Mouse (Mus musculus) heart, postnatal 36 days (tissue): ENCODE data around the gene Ndufs2. TPM values are rescaled to one million over a fixed set of nuclear protein-coding genes. Genes with fewer than 3 reads are reported as not detected.

Source experiments
- DNase-seq, 2 experiments: peaks; one replicate each; pipeline ENCODE4 v3.0.0; 2021 to 2022
- intact Hi-C: fragments of 180-260 bp; cut with DNase I; formaldehyde crosslinking; loops from one replicate; pipeline ENCODE4 v1.15.1; 2025
- total RNA-seq, 2 experiments: library from RNA; stranded (reverse); gene quantifications; 2 replicates each; pipeline ENCODE4 v1.2.3; 2021

Gene Ndufs2
- total RNA-seq, 2 experiments from 2014 or later = 1,421 to 1,530 TPM

DNA sequence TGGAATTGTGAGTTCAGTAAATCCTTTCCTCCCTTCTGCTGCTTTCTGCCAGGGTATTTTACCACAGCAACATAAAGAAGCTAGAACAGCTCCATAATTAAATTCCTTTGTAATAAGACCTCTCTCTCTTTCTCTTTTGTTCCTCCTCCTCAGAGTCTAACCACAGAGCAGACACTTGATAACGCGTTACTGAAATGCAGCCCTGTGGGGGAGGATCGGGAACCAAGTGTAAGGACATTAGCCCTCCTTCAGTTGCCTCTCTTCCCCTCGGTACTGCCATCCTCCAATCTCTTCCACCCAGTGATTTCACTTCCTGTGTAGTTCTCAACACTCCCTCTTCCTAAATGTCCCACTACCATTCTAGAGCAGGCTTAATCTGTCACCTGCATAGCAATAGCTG, 41.8 kb downstream of the Ndufs2 start:
- intact Hi-C loops = no loop called here
- DNase-seq = no peak

DNA sequence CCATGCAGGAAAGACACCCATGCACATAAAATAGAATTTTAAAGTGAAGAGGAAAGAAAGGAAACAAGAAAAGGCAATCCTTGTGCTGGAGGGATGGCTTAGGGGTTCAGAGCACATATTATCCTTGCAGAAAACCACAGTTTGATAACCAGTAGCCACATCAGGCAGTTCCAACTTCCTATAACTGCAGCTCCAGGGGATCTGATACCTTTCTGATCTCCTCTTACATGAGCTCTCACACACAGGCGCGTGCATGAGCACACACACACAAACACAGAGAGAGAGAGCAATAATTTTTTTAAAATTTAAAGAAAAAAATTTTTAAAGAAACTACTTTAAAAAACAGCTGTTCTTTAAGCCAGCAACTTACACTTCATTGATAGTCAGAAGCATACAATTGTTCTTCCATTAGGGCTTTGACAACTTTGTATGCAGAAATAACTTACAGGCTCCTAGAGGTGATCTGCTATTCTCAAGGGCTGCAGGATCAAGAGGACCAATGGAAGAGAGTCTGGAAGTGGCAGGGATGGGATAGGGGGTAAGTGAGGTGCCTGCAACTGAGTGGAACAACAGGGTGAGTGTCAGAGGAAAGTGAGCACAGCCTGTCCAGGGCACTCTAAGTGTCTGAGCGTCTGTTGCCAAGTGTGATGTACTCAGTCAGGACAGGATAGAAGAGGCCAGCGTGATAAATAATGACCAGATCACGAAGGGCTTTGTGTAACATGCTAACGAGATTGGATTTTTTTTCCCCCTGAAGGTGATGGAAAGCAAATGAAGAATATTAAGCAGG, 45.3 kb downstream of the Ndufs2 start:
- intact Hi-C loops = no loop called here

DNA sequence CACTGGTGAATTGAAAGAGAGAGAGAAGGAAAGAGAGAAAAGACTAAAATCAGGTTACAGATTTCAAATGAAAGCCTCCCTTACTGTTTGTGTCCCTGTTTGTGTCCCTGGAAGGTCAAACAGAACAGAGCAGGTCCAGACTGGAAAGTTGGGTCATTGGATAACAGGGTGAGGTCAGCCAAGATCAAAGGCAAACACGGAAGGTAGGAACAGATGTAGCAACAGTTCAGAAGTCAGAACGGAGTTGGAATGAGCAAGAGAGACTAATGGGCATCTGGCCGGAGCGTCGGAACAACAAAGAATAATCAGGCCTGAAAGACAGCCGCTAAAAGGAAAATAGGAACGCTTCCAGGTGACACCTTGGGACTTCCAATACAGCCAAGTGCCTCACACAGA, 46.9 kb downstream of the Ndufs2 start:
- intact Hi-C loops = no loop called here
- DNase-seq = no peak

More for the DNA sequence above, 45.3 kb downstream of the Ndufs2 start:
- no peak for DNase-seq

DNA sequence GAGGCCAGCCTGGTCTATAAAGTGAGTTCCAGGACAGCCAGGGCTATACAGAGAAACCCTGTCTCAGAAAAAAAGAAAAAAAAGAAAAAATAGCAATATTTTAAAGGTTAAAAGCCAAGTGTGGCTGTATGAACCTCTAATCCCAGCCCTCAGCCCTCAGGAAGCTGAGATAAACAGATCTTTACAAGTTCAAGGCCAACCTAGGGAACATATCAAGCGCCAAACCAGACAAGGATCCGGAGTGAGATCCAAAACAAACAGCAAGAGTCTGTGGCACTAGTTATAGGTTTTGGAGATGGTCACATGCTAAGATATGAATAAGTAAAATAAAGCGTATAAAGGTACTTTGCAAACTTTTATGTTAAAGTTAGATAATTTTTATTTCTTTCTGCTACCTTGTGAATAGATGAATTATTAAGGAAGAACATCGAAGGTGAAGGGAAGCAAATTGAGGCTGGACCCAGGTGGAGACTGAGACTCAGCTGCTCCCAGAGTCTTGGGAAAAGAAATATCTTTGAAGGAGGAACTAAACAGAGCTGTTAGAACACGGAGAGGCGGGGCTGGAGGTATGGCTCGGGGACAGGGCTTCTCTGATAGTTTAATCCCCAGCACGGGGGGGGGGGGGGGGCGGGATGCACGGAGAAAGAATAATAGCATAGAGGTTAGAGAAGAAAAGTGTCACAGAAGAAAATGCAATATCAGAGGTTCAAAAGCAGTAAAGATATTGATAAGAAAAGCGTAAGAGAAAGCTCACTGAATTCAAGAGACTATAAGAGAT, 47.5 kb downstream of the Ndufs2 start:
- intact Hi-C loops = no loop called here
- DNase-seq = no peak

DNA sequence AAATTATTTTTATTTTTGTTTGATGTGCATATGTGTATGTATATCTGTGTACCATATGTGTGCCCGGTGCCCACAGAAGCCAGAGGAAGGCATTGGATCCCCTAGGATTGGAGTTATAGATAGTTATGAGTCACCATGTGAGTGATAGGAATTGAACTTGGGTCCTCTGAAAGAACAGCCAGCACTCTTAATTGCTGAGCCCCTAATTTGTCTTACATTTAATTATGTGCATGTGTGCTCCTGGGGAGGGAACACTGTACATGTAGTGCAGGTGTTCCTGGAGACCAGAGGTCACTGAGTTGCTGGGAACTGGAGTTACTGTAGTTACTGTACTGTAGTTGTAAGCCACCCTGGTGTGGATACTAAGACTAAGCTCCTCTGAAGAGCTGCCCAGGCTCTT, 50.4 kb downstream of the Ndufs2 start:
- no peak for DNase-seq
- intact Hi-C loops = no loop called here

DNA sequence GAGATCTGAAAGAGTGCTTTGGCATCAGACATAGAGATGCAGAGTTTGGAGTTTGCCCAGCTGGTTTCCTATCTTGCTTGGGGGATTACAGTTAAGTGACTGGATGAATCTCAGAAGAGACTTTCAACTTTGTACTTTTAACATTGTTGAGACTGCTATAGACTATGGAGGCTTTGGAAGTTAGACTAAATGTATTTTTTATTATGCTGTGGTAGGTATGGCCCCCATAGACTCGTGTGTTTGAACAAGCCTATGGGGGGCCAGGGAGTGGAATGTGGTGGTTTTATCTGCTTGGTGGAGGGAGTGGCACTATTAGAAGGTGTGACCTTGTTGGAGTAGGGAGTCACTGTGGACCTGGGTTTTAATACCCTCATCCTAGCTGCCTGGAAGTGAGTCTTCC, 51.7 kb downstream of the Ndufs2 start:
- intact Hi-C loops = no loop called here
- DNase-seq = no peak

DNA sequence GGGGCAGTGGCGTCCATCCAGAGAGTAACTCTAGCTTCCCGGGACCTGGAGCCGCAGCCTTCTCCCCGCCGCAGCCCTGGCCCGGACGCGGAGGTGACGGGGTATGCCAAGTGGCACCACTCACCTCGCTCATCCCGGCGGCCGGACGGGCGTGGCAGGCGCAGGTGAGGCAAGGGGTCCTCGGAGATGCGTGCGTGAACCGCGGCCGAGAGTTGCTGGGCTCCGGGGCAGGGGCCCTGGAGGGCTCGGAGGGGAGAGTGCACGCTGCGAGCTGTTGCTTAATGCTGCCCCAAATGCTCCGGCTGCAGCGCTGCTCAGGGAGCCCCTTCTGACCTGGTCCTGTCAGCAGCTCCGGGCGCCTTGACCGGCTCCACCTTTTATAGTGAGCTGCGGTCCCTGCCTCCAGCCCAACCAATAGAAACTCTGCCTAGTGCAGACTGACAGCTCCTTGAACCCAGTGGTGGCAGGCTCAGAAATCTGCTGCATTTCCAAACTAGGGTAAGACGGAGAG, 55.2 kb downstream of the Ndufs2 start, which contains the start of gene Pcp4l1:
Pcp4l1 (minus strand) TSS at position 382 of the 511 bp plus-strand sequence.
- intact Hi-C loops = loop anchor here (2.0 kb wide), 2 partner anchors 25 to 31 kb away; no protein-coding TSS in a partner anchor
- DNase-seq = peak; percentile 69 to 78

DNA sequence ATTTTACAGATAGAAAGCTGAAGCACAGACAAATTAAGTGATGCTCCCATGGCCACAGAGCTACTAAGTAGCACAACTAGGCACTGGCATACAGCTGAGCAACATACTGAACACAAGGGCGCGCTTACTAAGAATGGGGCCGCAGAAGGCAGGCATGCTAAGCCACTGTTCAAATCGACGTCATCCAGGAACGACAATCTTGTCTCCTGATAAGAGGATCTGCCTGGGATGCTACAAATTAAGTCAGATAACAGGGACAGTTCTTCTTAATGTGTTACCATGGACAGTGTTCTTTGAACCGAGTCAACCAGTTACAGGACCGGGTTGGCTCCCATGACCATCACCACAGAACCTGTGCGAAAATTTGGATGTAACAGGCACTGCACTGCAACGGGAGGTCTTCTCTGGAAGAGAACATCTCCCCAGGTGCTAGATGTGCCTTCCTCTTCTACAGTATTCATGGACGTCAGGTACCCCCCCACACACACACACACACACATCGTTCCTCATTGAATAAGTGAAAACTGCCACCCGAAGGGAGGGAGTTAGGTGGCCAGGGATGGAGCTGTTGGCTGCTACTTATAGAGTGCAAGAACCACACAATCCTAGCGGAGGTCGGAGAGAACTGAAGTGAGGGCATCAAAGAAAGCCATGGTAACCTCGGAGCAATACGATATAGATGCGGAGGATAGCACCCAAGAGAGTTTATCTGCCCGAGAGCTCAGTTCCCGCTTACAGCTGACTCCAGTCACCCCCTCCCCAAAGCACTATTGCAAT, 56.0 kb downstream of the Ndufs2 start:
- intact Hi-C loops = loop anchor here (2.0 kb wide), 2 partner anchors 26 to 30 kb away; no protein-coding TSS in a partner anchor
- no peak for DNase-seq

DNA sequence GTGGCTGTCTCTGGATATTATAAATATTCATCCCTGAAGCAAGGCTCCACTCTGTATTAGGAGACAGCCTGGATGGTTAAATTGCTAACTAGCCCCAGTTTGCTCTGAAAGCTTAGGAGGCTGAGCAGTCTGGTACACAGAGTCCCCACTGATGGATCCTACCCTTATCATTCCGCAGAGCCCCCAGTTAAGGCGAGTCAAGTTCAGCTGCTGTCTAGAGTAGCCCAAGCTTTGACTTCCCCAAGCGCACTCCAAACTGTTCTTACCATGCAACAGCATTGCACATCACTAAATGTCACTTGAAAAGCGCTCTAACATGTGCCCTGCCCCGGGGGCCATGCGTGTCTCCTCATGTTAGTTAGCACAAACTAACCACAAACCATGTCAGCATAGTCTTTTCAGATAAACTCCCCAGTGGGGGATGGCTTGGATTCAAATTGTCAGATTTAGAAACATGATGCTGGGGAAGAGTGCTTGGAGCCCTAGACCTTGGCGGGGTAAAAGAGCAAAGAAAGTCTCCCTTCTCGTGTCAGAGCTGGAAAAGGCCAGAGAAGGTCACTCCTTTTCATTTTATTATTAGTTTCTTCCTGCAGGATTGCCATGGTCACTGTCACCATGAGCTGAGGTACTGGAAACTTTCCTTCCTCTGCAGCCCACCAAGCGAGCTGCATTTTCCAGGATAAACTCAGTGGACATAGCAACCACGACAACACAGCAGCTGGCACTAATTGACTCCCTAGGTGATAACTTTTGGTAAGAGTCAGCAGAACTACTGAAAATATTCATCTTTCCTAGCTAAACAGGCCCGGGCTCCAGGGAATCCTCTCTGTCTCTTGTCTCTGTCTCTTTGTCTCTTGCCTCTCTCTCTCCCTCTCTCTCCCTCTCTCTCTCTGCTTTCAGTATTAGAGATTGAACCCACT, 57.0 kb downstream of the Ndufs2 start:
- intact Hi-C loops = loop anchor here (2.0 kb wide), 2 partner anchors 27 to 29 kb away; no protein-coding TSS in a partner anchor
- no peak for DNase-seq

DNA sequence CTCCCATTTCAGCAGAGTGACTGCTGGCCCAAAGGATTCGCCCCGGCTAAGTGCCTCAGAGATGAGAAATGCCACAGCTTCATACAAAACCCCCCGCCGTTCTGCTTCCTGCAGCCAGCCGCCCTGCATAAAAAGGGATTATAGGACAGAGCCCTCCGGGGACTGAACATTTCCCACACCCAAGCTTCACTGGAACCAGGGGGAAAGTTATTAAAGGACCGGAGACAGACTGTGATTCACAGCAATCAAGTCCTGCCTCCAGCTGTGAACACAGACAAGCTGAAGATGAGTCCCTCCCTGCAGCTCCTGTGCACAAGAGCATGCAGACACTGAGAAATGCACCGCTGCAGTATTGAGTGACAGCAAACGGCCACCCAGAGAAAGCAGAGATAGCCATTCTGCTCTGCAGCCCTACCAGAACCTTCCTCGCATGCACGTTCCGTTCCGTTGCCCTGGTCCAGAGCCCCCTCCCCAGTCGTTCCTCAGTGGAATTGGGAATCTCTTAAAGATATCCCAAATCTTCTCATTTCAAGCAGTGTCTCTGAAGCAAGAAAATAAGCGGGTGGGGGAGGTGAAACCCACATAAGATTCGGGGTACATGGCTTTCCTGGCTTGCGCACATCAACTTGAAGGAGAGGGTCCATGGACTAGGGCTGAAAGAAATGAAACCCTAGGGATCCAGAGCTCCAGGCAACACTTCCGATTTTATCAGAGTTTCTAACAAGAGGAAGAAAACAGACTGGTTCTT, 57.9 kb downstream of the Ndufs2 start:
- intact Hi-C loops = no loop called here
- DNase-seq = peak in 1 of 2 experiments; percentile 40

DNA sequence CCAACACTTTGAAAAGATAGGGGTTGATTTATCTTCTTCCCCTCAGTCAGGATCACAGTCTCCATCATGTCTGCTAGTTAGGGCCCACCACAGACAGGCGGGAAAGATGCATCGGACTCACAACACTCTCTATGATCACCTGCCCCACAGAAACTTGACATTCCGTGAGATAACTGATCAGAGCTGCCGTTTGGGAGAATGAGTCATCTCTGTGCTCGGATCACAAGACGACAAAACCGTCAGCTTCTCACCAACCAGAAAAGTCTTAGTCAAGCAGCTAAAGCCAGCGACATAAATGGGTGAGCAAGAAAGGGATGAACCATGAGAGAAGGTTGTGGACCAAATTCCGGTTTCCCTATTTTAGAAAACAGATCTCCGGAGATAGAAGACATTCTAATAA, 58.9 kb downstream of the Ndufs2 start:
- DNase-seq = no peak
- intact Hi-C loops = no loop called here

DNA sequence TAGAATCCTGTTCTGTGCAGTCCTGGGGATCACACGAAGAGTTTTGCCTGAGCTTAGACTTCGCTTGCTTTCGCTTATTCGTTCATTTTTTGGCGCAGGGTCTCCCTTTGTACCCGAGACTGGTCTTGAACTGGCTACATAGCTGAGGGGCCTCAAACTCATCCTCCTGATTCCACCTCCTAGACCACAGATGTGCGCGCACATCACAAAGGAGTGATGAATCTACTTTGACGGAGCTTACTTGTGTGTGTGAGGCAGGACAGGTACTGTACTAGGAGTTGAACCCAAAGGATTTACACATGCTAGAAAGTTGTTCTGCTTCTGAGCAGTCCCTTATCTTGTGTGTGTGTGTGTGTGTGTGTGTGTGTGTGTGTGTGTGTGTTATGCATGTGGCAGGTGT, 60.4 kb downstream of the Ndufs2 start:
- intact Hi-C loops = no loop called here
- DNase-seq = no peak

DNA sequence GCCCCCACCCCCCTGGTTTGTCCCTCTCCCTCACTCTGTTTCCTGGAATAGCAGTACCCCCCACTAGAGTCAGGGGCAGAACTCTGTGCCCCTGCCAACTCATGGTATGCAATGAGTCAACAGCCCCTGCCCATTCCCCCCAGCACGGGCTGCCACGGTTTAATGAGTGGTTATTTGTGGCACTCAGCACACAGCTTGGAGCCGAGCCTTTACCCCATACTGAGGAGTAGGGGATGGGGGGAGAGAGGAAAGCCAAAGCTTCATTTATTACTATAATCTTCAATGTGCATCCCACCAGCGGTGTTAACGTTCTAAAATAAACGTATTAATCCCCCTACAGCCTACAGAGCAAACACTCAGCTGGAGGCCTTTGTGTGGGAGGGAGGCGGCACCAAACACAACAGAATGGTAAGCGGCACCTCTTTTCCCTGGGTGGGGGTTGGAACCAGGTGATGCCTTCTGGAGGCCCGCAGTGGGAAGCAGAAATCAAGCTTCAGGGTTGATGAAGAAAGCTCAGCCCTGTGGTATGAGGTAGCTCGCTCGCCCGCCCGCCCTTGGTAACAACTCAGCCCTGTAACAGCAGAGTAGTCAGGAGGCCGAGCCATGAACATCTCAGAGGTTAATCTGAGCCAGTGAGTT, 61.6 kb downstream of the Ndufs2 start:
- peak in 1 of 2 experiments; percentile 33 for DNase-seq
- intact Hi-C loops = no loop called here

DNA sequence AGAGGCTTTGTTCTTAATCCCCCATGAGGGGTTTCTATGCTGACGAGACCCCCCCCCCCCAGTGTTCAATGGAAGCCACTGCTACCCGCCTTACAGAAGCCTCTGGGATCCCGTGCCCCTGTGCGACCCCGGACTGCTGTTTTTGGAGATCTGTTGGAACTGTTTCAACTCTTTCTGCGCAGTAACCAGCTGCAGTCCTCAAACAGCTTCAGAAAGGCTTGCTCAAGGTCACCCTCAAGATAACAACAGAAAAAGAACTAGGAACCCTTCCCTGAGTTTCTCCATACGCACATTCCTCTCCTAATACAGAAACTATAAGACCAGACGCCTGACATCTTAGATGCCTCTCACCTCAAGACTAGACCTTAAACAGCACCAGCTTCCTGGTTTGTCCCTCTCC, 62.1 kb downstream of the Ndufs2 start:
- intact Hi-C loops = no loop called here
- DNase-seq = no peak

DNA sequence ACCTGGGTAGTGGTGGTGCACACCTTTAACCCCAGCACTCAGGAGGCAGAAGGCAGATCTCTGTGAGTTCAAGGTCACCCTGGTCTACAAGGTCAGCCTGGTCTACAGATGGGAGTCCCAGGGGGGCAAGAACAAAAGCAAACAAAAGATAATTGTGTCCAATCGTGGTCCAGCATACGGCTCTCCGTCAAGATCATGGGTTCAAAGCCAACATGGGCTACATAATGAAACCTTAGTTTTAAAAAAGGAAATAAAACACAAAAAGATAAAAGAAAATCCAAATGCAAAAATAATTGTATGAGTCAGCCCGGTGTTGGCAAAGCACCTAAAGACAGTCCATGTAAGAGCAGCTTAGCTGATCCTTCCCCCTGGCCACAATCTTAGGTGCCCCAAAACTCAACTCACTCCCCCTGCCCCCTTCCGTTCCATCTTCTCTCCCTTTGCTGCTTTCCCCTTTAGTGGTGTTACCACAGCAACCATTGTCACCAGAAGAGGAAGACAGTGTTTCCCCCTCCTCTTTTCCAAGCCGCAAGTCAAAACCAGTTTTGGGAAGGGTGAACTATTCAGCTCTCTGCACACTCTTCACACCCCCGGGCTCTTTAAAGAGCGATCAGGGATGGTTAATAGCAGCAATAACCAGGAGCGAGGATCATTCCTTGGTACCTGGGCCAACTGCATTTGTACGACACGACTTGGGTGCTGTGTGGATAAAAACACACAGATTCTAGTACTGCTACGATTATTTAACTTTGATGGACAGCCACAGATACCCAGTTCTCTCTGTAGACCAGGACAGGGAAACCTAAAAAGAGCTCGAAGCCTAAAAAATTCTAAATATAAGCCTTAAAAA, 63.1 kb downstream of the Ndufs2 start:
- no peak for DNase-seq
- intact Hi-C loops = no loop called here

DNA sequence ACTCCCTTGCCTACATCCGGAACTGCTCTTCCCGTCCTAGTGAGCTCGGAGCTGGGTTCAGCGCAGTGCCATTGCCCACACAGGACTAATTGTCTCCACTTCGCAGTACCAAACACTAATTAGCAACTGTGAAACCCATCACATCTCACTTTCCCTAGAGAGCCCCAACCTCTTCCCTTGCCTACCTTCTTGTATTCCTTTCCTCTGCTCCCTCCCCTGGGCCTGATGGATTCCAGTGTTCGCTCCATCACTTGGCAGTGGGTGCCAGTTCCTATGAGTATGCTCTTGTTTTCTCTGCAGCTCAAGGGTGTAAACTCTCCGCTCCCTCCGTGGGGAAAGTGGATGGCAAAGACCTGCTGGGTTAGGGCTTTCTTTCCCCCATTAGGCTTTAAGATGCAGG, 65.5 kb downstream of the Ndufs2 start:
- DNase-seq = no peak
- intact Hi-C loops = no loop called here
